Mouse (Mus musculus) adrenal gland, adult 8-10 months (tissue): Measurements from ENCODE around the gene Phf21b. TPM values are rescaled to one million over a fixed set of nuclear protein-coding genes. Genes with fewer than 3 reads are reported as not detected.
A peak's percentile ranks its signal among the peaks of the same experiment; 100 is the strongest.

ENCODE experiments used
- DNase-seq: peaks from one replicate; pipeline ENCODE4 v3.0.0; 2022
- total RNA-seq, 4 experiments: library from RNA; stranded (reverse); gene quantifications; 2 replicates each; pipeline ENCODE4 v1.2.4; 2022

The Phf21b gene
- total RNA-seq, 4 experiments from 2014 or later: 4.4 to 5.7 (median 4.9) TPM

- DNase-seq: no peak
Measured at GRCm38 (mm10) chr15:84844831-84845230, 11.0 kb downstream of the Phf21b start.

GRCm38 (mm10) chr15:84843034-84843433 lies 12.8 kb downstream of the Phf21b start:
- no peak for DNase-seq

- no peak for DNase-seq
Measured at GRCm38 (mm10) chr15:84841925-84842821, 13.7 kb downstream of the Phf21b start.

GRCm38 (mm10) chr15:84840560-84840959 lies 15.3 kb downstream of the Phf21b start:
- DNase-seq: no peak

- peak; percentile 19 for DNase-seq
Measured at GRCm38 (mm10) chr15:84839521-84839920, 16.3 kb downstream of the Phf21b start.

- DNase-seq: peak; percentile 22
Measured at GRCm38 (mm10) chr15:84837896-84838295, 18.0 kb downstream of the Phf21b start.

- peak; percentile 59 for DNase-seq
Measured at GRCm38 (mm10) chr15:84829416-84829815, 26.4 kb downstream of the Phf21b start.

- no peak for DNase-seq
Measured at GRCm38 (mm10) chr15:84828603-84829002, 27.2 kb downstream of the Phf21b start.

GRCm38 (mm10) chr15:84823086-84823485 lies 32.8 kb downstream of the Phf21b start:
- no peak for DNase-seq

GRCm38 (mm10) chr15:84820811-84821210 lies 35.0 kb downstream of the Phf21b start:
- DNase-seq: no peak

- no peak for DNase-seq
Measured at GRCm38 (mm10) chr15:84818284-84818683, 37.6 kb downstream of the Phf21b start.

GRCm38 (mm10) chr15:84817589-84817988 lies 38.3 kb downstream of the Phf21b start:
- DNase-seq: no peak

- DNase-seq: no peak
Measured at GRCm38 (mm10) chr15:84815171-84815570, 40.7 kb downstream of the Phf21b start.

GRCm38 (mm10) chr15:84812831-84813357 lies 43.0 kb downstream of the Phf21b start:
- no peak for DNase-seq

GRCm38 (mm10) chr15:84811126-84811525 lies 44.7 kb downstream of the Phf21b start:
- peak; percentile 47 for DNase-seq

GRCm38 (mm10) chr15:84809275-84809952 lies 46.4 kb downstream of the Phf21b start:
- no peak for DNase-seq

- DNase-seq: peak; percentile 19
Measured at GRCm38 (mm10) chr15:84803685-84804084, 52.2 kb downstream of the Phf21b start.

GRCm38 (mm10) chr15:84800132-84800531 lies 55.7 kb downstream of the Phf21b start:
- DNase-seq: no peak

- no peak for DNase-seq
Measured at GRCm38 (mm10) chr15:84793649-84794048, 62.2 kb downstream of the Phf21b start.

GRCm38 (mm10) chr15:84787161-84787560 lies 68.7 kb downstream of the Phf21b start:
- no peak for DNase-seq

GRCm38 (mm10) chr15:84784812-84785211 lies 71.0 kb downstream of the Phf21b start:
- no peak for DNase-seq

- DNase-seq: no peak
Measured at GRCm38 (mm10) chr15:84778587-84778986, 77.3 kb downstream of the Phf21b start.

GRCm38 (mm10) chr15:84775421-84776174 lies 80.3 kb downstream of the Phf21b start:
- no peak for DNase-seq
